Mouse (Mus musculus) liver, embryonic 14.5 days (tissue): ENCODE results near the gene Agbl4.

Source experiments
- CTCF ChIP-seq: IDR thresholded peaks from 2 replicates; pipeline ENCODE4 v1.5.1; 2016; ENCODE audit warnings: antibody characterized with exemption, low read depth, control low read depth
- EP300 ChIP-seq: IDR thresholded peaks from 2 replicates; pipeline ENCODE4 v1.6.1; 2016; ENCODE audit warnings: antibody characterized with exemption, low read depth

DNA sequence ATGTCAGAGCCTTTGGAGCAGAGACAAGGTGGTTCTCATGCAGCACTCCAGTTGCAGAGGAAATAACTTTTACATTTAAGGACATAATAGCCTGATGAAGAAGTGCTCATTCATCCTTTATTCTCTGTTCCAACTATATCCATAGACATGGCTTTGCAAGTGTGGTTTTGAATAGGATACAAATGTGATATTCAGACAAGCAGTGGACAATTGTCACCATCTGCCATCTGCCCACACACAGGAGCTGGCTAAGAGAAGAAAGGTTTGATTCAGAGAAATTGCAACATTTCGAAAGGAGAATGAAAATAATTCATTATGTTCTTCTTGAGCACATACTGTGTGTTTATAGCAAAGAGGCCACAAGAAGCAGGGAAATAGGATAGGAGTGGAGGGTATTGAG is 909.1 kb downstream of the Agbl4 start:
- no peak for TF ChIP-seq CTCF
- TF ChIP-seq EP300: no peak
